Mouse (Mus musculus): ENCODE measurements around the gene Gmfg. TPM values are rescaled to one million over a fixed set of nuclear protein-coding genes. Genes with fewer than 3 reads are reported as not detected.

The Gmfg gene
- total RNA-seq, 4 experiments from 2014 or later: 1.6 to 5.2 (median 3.2) TPM

- peak in 1 of 2 experiments; percentile 33 for DNase-seq (ENCODE audit: low spot score in 2 of 2)
Observed at GRCm38 (mm10) chr7:28482854-28483253, 45.6 kb downstream of the Gmfg start.

- DNase-seq (ENCODE audit: low spot score in 2 of 2): no peak
Observed at GRCm38 (mm10) chr7:28484192-28484591, 46.9 kb downstream of the Gmfg start.

- DNase-seq (ENCODE audit: low spot score in 2 of 2): peak in 1 of 2 experiments; percentile 15
Observed at GRCm38 (mm10) chr7:28488030-28488491, 50.8 kb downstream of the Gmfg start.

GRCm38 (mm10) chr7:28490410-28490809 is 53.2 kb downstream of the Gmfg start:
- DNase-seq (ENCODE audit: low spot score in 2 of 2): no peak

- DNase-seq (ENCODE audit: low spot score in 2 of 2): no peak
Observed at GRCm38 (mm10) chr7:28490903-28491302, 53.7 kb downstream of the Gmfg start.

GRCm38 (mm10) chr7:28492310-28492709 is 55.1 kb downstream of the Gmfg start:
- DNase-seq (ENCODE audit: low spot score in 2 of 2): no peak

GRCm38 (mm10) chr7:28495426-28495825 is 58.2 kb downstream of the Gmfg start:
- no peak for DNase-seq (ENCODE audit: low spot score in 2 of 2)

Other genes starting within 250 kb of the Gmfg start
- gene Eid2, start 169.6 kb upstream of the Gmfg start, total RNA-seq (2022): 10 to 100 TPM; 48.7 to 58.6 (median 56.9) TPM
- 10 to 100 TPM; 29.9 to 39.5 (median 31.7) TPM for gene Eid2b, start 159.7 kb upstream of the Gmfg start, total RNA-seq (2022)
- gene Selenov, start 146.3 kb upstream of the Gmfg start, total RNA-seq (2022): under 1 TPM in 2 of 4 experiments, not detected in 2; 0.70 to 0.98 TPM
- gene Dll3, start 135.2 kb upstream of the Gmfg start, total RNA-seq (2022): 1 to 10 TPM; 1.1 to 2.2 (median 1.7) TPM
- 10 to 100 TPM; 41.2 to 54.2 (median 46.0) TPM for gene Timm50, start 125.4 kb upstream of the Gmfg start, total RNA-seq (2022)
- 100 to 1,000 TPM; 119 to 125 (median 122) TPM for gene Supt5, start 98.7 kb upstream of the Gmfg start, total RNA-seq (2022)
- gene Rps16, start 86.8 kb upstream of the Gmfg start, total RNA-seq (2022): 100 to 1,000 TPM; 531 to 646 (median 582) TPM
- gene Plekhg2, start 64.8 kb upstream of the Gmfg start, total RNA-seq (2022): 1 to 10 TPM; 5.8 to 7.8 (median 6.5) TPM
- 1 to 10 TPM; 1.8 to 7.9 (median 5.0) TPM for gene Zfp36, start 57.2 kb upstream of the Gmfg start, total RNA-seq (2022)
- gene Med29, start 44.7 kb upstream of the Gmfg start, total RNA-seq (2022): 10 to 100 TPM; 16.0 to 20.2 (median 17.1) TPM
- 10 to 100 TPM; 72.9 to 77.5 (median 75.4) TPM for gene Paf1, start 44.5 kb upstream of the Gmfg start, total RNA-seq (2022)
- gene Lrfn1, start 14.5 kb downstream of the Gmfg start, total RNA-seq (2022): 10 to 100 TPM; 68.2 to 77.3 (median 71.5) TPM
- gene Ifnl2, start 73.0 kb downstream of the Gmfg start, total RNA-seq (2022): not detected
- not detected for gene Ifnl3, start 85.4 kb downstream of the Gmfg start, total RNA-seq (2022)
- gene Sycn, start 103.4 kb downstream of the Gmfg start, total RNA-seq (2022): not detected
- under 1 TPM in 1 of 4 experiments, not detected in 3; 0.36 TPM for gene Nccrp1, start 109.8 kb downstream of the Gmfg start, total RNA-seq (2022)
- gene Samd4b, start 160.7 kb downstream of the Gmfg start, total RNA-seq (2022): 10 to 100 TPM; 62.6 to 73.9 (median 66.2) TPM
- 10 to 100 TPM; 12.2 to 14.2 (median 13.1) TPM for gene Pak4, start 160.7 kb downstream of the Gmfg start, total RNA-seq (2022)
- 1 to 10 TPM; 2.2 to 3.8 (median 2.4) TPM for gene Acp7, start 193.9 kb downstream of the Gmfg start, total RNA-seq (2022)